Mouse (Mus musculus) layer of hippocampus, adult 9-11 months (tissue): ENCODE results near the gene Mthfd2.

ENCODE experiments used
- DNase-seq: peaks from one replicate; pipeline ENCODE4 v3.0.0; 2022

The Mthfd2 gene

GRCm38 (mm10) chr6:83327591-83328190, 2.0 kb upstream of the Mthfd2 start:
- no peak for DNase-seq

- DNase-seq: no peak
Measured at GRCm38 (mm10) chr6:83326761-83327160, 1.1 kb upstream of the Mthfd2 start.

- no peak for DNase-seq
Measured at GRCm38 (mm10) chr6:83326394-83326736, 657 bp upstream of the Mthfd2 start.

- DNase-seq: no peak
Measured at GRCm38 (mm10) chr6:83323652-83324419, 1.9 kb downstream of the Mthfd2 start.

GRCm38 (mm10) chr6:83322794-83323193, 2.9 kb downstream of the Mthfd2 start:
- DNase-seq: no peak

- no peak for DNase-seq
Measured at GRCm38 (mm10) chr6:83321927-83322326, 3.8 kb downstream of the Mthfd2 start.

GRCm38 (mm10) chr6:83317108-83317741, 8.5 kb downstream of the Mthfd2 start:
- peak; percentile 94 for DNase-seq

GRCm38 (mm10) chr6:83316022-83316421, 9.7 kb downstream of the Mthfd2 start:
- DNase-seq: no peak

- no peak for DNase-seq
Measured at GRCm38 (mm10) chr6:83315293-83315692, 10.4 kb downstream of the Mthfd2 start.

- DNase-seq: no peak
Measured at GRCm38 (mm10) chr6:83312514-83312913, 13.2 kb downstream of the Mthfd2 start.

GRCm38 (mm10) chr6:83312021-83312420, 13.7 kb downstream of the Mthfd2 start:
- DNase-seq: no peak

- DNase-seq: no peak
Measured at GRCm38 (mm10) chr6:83311206-83311605, 14.5 kb downstream of the Mthfd2 start.

- DNase-seq: no peak
Measured at GRCm38 (mm10) chr6:83309017-83309416, 16.7 kb downstream of the Mthfd2 start.

GRCm38 (mm10) chr6:83302264-83302663, 23.4 kb downstream of the Mthfd2 start:
- DNase-seq: no peak

- no peak for DNase-seq
Measured at GRCm38 (mm10) chr6:83301294-83301693, 24.4 kb downstream of the Mthfd2 start.

GRCm38 (mm10) chr6:83300447-83301229, 25.1 kb downstream of the Mthfd2 start:
- DNase-seq: no peak

- DNase-seq: no peak
Measured at GRCm38 (mm10) chr6:83280256-83280955, 45.3 kb downstream of the Mthfd2 start.

GRCm38 (mm10) chr6:83278881-83279280, 46.8 kb downstream of the Mthfd2 start:
- no peak for DNase-seq

- DNase-seq: no peak
Measured at GRCm38 (mm10) chr6:83277151-83277550, 48.6 kb downstream of the Mthfd2 start.

GRCm38 (mm10) chr6:83273733-83274132, 52.0 kb downstream of the Mthfd2 start:
- no peak for DNase-seq

- peak; percentile 92 for DNase-seq
Measured at GRCm38 (mm10) chr6:83268144-83269010, 57.3 kb downstream of the Mthfd2 start.

- DNase-seq: no peak
Measured at GRCm38 (mm10) chr6:83267616-83268015, 58.1 kb downstream of the Mthfd2 start.
